Mouse (Mus musculus) gastrocnemius, postnatal 36 days (tissue): ENCODE measurements around the gene Epha5. TPM values are rescaled to one million over a fixed set of nuclear protein-coding genes. Genes with fewer than 3 reads are reported as not detected.

Experiments
- DNase-seq, 2 experiments: peaks; one replicate each; pipeline ENCODE4 v3.0.0; 2022
- intact Hi-C: fragments of 180-260 bp; cut with DNase I; formaldehyde crosslinking; loops from one replicate; pipeline ENCODE4 v1.15.1; 2025
- total RNA-seq, 2 experiments: library from RNA; stranded (reverse); gene quantifications; 2 replicates each; pipeline ENCODE4 v1.2.3; 2021

Gene Epha5
- total RNA-seq, 2 experiments from 2014 or later = not detected

GRCm38 (mm10) chr5:84317839-84318238 is 99.3 kb downstream of the Epha5 start:
- no peak for DNase-seq
- intact Hi-C loops = no loop called here

- intact Hi-C loops = no loop called here
- no peak for DNase-seq
Observed at GRCm38 (mm10) chr5:84313619-84314018, 103.6 kb downstream of the Epha5 start.

GRCm38 (mm10) chr5:84298878-84299736 is 118.1 kb downstream of the Epha5 start:
- DNase-seq = no peak
- intact Hi-C loops = no loop called here

GRCm38 (mm10) chr5:84289429-84289977 is 127.7 kb downstream of the Epha5 start:
- intact Hi-C loops = no loop called here
- no peak for DNase-seq

- DNase-seq = no peak
- intact Hi-C loops = no loop called here
Observed at GRCm38 (mm10) chr5:84281290-84282017, 135.7 kb downstream of the Epha5 start.

GRCm38 (mm10) chr5:84276996-84277395 is 140.2 kb downstream of the Epha5 start:
- no peak for DNase-seq
- intact Hi-C loops = no loop called here

- no peak for DNase-seq
- intact Hi-C loops = no loop called here
Observed at GRCm38 (mm10) chr5:84265407-84265806, 151.8 kb downstream of the Epha5 start.

GRCm38 (mm10) chr5:84263999-84264398 is 153.2 kb downstream of the Epha5 start:
- no peak for DNase-seq

GRCm38 (mm10) chr5:84229971-84230370 is 187.2 kb downstream of the Epha5 start:
- intact Hi-C loops = no loop called here
- no peak for DNase-seq

More at GRCm38 (mm10) chr5:84263999-84264398, 153.2 kb downstream of the Epha5 start:
- intact Hi-C loops = no loop called here

- DNase-seq = no peak
- intact Hi-C loops = no loop called here
Observed at GRCm38 (mm10) chr5:84208609-84209008, 208.6 kb downstream of the Epha5 start.

- intact Hi-C loops = no loop called here
- DNase-seq = no peak
Observed at GRCm38 (mm10) chr5:84193348-84193747, 223.8 kb downstream of the Epha5 start.

- intact Hi-C loops = no loop called here
- DNase-seq = no peak
Observed at GRCm38 (mm10) chr5:84184189-84184588, 233.0 kb downstream of the Epha5 start.

GRCm38 (mm10) chr5:84153095-84153494 is 264.1 kb downstream of the Epha5 start:
- intact Hi-C loops = no loop called here
- no peak for DNase-seq

GRCm38 (mm10) chr5:84142138-84142537 is 275.0 kb downstream of the Epha5 start:
- intact Hi-C loops = no loop called here
- no peak for DNase-seq

GRCm38 (mm10) chr5:84095947-84096346 is 321.2 kb downstream of the Epha5 start:
- DNase-seq = no peak
- intact Hi-C loops = no loop called here

- no peak for DNase-seq
- intact Hi-C loops = no loop called here
Observed at GRCm38 (mm10) chr5:84081321-84081720, 335.9 kb downstream of the Epha5 start.

GRCm38 (mm10) chr5:84070976-84071375 is 346.2 kb downstream of the Epha5 start:
- DNase-seq = no peak

GRCm38 (mm10) chr5:84053880-84054279 is 363.3 kb downstream of the Epha5 start:
- intact Hi-C loops = no loop called here
- DNase-seq = no peak

More at GRCm38 (mm10) chr5:84070976-84071375, 346.2 kb downstream of the Epha5 start:
- intact Hi-C loops = no loop called here

- no peak for DNase-seq
- intact Hi-C loops = no loop called here
Observed at GRCm38 (mm10) chr5:84037250-84037963, 379.8 kb downstream of the Epha5 start.
